Mouse (Mus musculus) intestine, embryonic 16.5 days (tissue): ENCODE measurements around the gene Cpne5. TPM values are rescaled to one million over a fixed set of nuclear protein-coding genes. Genes with fewer than 3 reads are reported as not detected.
"Not testable (repeated sequence)": the region's sequence is repeated elsewhere in the genome, so short reads cannot be mapped to it uniquely, and the experiment has no call there.

Experiments used
- ATAC-seq: fragments of 200-750 bp; cut with Nextera tagmentation; 2 replicates; pipeline ENCODE4 v1.8.0; 2017; ENCODE audit warnings: moderate TSS enrichment, moderate library complexity
- H3K27ac ChIP-seq: fragments of 300-500 bp; sonication (generic); 2 replicates; pipeline ENCODE4 v1.5.1; 2014; ENCODE audit warnings: mild to moderate bottlenecking, low read length
- H3K27me3 ChIP-seq: fragments of 300-500 bp; sonication (generic); replicated peaks from 2 replicates; pipeline ENCODE4 v1.6.1; 2014; ENCODE audit warnings: low read length, control low read depth, mixed read lengths; ENCODE audit not compliant: control insufficient read depth, insufficient read depth
- H3K36me3 ChIP-seq: fragments of 300-500 bp; sonication (generic); 2 replicates; pipeline ENCODE4 v1.6.1; 2014; ENCODE audit warnings: low read length, control low read depth; ENCODE audit not compliant: control insufficient read depth, insufficient read depth
- H3K4me1 ChIP-seq: fragments of 300-500 bp; sonication (generic); 2 replicates; pipeline ENCODE4 v1.6.1; 2014; ENCODE audit warnings: low read length, control low read depth, mixed read lengths; ENCODE audit not compliant: control insufficient read depth, insufficient read depth
- H3K4me2 ChIP-seq: fragments of 300-500 bp; sonication (generic); 2 replicates; pipeline ENCODE4 v1.6.1; 2014; ENCODE audit warnings: low read depth, low read length, control low read depth
- H3K4me3 ChIP-seq: fragments of 300-500 bp; sonication (generic); 2 replicates; pipeline ENCODE4 v1.5.1; 2014; ENCODE audit warnings: mild to moderate bottlenecking, low read length
- H3K9ac ChIP-seq: fragments of 300-500 bp; sonication (generic); 2 replicates; pipeline ENCODE4 v1.6.1; 2014; ENCODE audit warnings: low read depth, low read length
- H3K9me3 ChIP-seq: fragments of 300-500 bp; sonication (generic); 2 replicates; pipeline ENCODE4 v1.6.1; 2016; ENCODE audit warnings: low read length, control low read depth; ENCODE audit not compliant: control insufficient read depth
- WGBS: fragments of 180-500 bp; shearing (Covaris S2); extraction: QIAGEN DNeasy Blood & Tissue Kit; methylation state at CpG from one replicate; pipeline ENCODE4 v1.1.7; 2014; 5-methylcytosine and 5-hydroxymethylcytosine counted together
- polyA plus RNA-seq: library from polyadenylated mRNA; unstranded; fragments of >200 nt; fragmentation: Nextera tagmentation; extraction: Ambion mirVana; gene quantifications from 2 replicates; pipeline ENCODE4 v1.2.1, GENCODE M21; 2015

Cpne5 gene
- polyA plus RNA-seq, 1 experiment from 2014 or later, result 5.9 TPM

DNA sequence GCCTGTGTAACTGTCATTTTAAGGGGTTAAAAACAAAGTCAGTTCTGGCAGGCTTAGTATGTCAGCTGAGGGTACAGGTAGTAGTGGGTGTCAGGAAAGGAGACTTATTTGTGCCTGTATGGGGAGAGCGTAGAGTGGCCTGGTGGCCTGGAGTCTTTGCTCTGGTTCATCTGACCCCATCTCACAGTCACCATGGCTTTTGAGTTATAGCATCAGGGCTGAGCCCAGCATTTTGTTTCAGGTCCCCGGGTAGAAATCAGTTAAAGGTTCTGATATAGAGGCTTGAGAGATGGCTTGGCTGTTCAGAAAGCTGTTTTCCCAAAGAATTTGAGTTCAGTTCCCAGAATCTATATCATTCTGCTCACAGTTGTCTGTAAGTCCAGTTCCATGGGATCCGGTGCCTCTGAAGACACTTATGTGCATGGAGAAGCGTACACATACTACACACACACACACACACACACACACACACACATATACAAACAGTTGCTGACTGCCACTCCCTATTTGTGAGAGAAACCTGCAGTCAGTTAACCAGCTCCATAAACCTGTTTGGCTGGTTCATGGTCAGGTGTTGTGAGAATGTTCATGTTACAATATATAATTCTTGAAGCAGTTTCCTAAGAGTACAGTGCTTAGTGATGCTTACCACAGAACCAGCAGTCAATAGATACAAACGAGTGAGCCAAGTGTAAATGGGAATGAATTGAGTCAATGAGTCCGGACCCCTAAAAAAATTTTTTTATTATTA lies 30.1 kb upstream of the Cpne5 start:
- peaks cover 20% of the 10 kb centered on the region for H3K4me1 ChIP-seq
- peak overlapping the region; percentile 85 for H3K4me3 ChIP-seq
- peak overlapping the region; percentile 95 for H3K27ac ChIP-seq
- H3K27me3 ChIP-seq, result no peaks in the 10 kb centered on the region
- ATAC-seq, result peak; percentile 39
- no peaks in the 10 kb centered on the region for H3K9me3 ChIP-seq
- peak overlapping the region; percentile 72 for H3K4me2 ChIP-seq
- H3K9ac ChIP-seq, result peak overlapping the region; percentile 95
- WGBS, result 49% methylated on average over 6 of the region's 6 CpGs
- no peaks in the 10 kb centered on the region for H3K36me3 ChIP-seq

DNA sequence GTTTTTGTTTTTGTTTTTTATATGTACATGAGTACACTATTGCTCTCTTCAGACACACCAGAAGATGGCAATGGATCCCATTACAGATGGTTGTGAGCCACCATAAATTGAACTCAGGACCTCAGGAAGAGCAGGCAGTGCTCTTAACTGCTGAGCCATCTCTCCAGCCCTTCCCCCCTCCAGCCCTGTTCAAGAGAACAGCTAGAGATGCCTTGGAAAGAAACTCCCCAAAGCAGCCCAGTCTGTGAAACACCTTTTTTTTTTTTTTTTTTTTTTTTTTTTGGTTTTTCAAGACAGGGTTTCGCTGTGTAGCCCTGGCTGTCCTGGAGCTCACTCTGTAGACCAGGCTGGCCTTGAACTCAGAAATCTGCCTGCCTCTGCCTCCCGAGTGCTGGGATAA lies 29.1 kb upstream of the Cpne5 start:
- peaks cover 29% of the 10 kb centered on the region for H3K4me1 ChIP-seq
- ATAC-seq, H3K27me3 ChIP-seq, H3K9me3 ChIP-seq, H3K27ac ChIP-seq, H3K36me3 ChIP-seq, H3K4me3 ChIP-seq, H3K9ac ChIP-seq, H3K4me2 ChIP-seq: not testable (repeated sequence)
- 88% methylated on average over 2 of the region's 2 CpGs for WGBS

DNA sequence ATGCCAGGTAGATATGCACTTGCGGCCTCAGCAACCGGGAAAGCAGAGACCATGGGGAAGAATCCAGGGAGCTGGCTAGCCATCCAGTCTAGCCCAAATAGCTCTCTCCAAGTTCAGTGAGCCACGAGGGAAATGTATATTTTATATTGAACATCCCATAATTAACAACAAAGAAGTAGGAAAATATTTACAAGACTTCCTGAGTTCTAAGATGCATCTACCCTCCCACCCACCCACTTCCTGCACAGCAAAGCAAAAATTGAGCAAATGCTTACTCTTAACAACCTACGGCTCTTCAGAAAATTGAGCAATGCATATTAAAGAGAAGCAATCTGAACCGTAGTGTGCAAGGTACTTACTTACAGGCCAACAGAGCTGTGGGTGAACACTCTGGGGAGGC lies 26.8 kb upstream of the Cpne5 start:
- Histone ChIP-seq H3K27me3 (no peaks in the 10 kb centered on the region), H3K4me2 (peak overlapping the region; percentile 80), H3K27ac (peak overlapping the region; percentile 97), H3K9me3 (no peaks in the 10 kb centered on the region), H3K9ac (peak overlapping the region; percentile 87), H3K4me1 (peaks cover 33% of the 10 kb centered on the region), H3K36me3 (peaks cover 10% of the 10 kb centered on the region), H3K4me3 (peak overlapping the region; percentile 92; the same call in 1 of the 2 replicates)
- ATAC-seq, result no peak
- WGBS, result 74% methylated on average over 5 of the region's 5 CpGs

DNA sequence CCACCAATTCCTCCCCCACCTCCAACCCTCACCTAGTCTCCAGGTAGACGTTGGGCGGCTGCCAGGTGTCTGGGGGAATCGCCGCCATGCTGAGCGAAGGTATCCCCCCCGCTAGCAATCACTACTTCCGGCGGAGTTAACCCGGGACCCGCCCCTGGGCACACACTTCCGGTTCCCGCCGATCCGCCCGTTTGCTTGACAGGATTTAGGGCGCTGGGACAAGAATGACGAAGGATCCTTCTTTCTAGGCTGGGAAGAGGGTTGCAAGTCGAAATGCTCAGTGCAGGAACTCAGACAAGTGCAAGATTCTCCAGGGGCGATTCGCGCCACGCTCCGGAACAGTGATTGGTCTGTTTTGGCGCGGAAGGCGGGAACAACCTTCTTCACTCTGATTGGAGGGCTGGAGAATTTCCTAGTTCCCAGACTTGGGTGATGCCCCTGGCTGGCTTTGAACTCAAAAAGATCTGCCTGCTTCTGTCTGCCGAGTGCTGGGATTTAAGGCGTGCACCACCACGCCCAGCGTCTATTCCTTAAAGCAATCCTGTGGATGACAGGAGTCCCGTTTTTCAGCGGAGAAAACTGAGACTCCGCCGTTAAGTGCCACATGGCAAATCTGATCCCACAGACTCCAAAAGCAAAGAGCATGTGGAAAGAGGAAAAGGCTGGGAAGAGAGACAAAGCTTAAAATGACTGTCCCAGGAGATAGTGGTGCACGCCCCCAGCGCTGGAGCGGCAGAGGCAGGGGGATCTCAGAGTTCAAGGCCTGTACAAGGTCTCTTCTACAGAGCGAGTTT lies 26.1 kb upstream of the Cpne5 start, which contains the start of gene Ppil1:
Gene Ppil1 (minus strand): TSS at position 347 of the 794 bp plus-strand sequence.
- peak; percentile 69 for ATAC-seq
- H3K4me1 ChIP-seq, result peaks cover 33% of the 10 kb centered on the region
- H3K27me3 ChIP-seq, result no peaks in the 10 kb centered on the region
- H3K36me3 ChIP-seq, result peaks cover 10% of the 10 kb centered on the region
- H3K4me2 ChIP-seq, result peak within 1 kb of the TSS; percentile 80
- 7% methylated on average over 38 of the region's 38 CpGs for WGBS
- H3K9me3 ChIP-seq, result no peaks in the 10 kb centered on the region
- H3K4me3 ChIP-seq, result peak within 1 kb of the TSS; percentile 92
- H3K9ac ChIP-seq, result peak within 1 kb of the TSS; percentile 87
- peak within 1 kb of the TSS; percentile 97 for H3K27ac ChIP-seq

DNA sequence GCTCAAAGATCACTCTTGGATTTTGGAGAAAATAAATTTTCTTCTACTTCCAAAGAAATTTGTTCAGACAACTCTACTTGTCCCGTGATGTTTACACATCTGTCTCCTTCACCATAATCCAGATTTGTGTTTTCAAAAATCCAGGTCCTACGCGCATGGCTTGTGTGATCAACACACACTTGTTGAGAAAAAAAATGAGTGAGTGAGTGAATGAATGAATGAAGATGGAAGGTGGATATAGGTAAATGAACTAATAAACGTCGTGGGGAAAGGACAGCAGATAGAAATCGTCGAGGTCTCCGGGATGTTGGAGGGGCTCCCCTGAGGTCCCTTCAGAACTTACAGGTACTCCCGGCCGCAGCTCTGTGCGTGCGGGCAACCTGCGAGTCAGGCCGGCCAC lies 25.4 kb upstream of the Cpne5 start:
- peak overlapping the region; percentile 97 for H3K27ac ChIP-seq
- ATAC-seq, result peak; percentile 18
- peak overlapping the region; percentile 92 for H3K4me3 ChIP-seq
- WGBS, result under 1% methylated on average over 14 of the region's 14 CpGs
- H3K27me3 ChIP-seq, result no peaks in the 10 kb centered on the region
- H3K9ac ChIP-seq, result peak overlapping the region; percentile 87
- peaks cover 37% of the 10 kb centered on the region for H3K4me1 ChIP-seq
- peak overlapping the region; percentile 80 for H3K4me2 ChIP-seq
- H3K36me3 ChIP-seq, result peaks cover 13% of the 10 kb centered on the region
- H3K9me3 ChIP-seq, result no peaks in the 10 kb centered on the region

DNA sequence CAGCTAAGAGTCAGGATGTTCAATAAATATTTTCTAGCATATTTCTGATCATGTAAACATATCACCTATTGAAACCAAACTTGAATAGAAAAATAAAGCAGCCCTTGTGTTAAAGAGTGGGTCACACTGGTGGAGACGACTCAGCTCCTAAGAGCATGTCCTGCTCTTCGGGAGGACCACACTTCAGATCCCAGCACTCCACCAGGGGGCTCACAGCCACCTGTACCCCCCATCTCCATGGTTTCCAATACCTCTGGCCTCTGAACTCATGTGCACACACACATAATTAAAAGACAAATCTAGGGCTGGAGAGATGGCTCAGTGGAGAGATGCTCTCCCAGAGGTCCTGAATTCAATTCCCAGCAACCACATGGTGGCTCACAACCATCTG lies 24.3 kb upstream of the Cpne5 start:
- WGBS, result 33% methylated on average over 2 of the region's 2 CpGs
- no peaks in the 10 kb centered on the region for H3K27me3 ChIP-seq
- peaks cover 15% of the 10 kb centered on the region for H3K36me3 ChIP-seq
- no peak overlapping the region for H3K27ac ChIP-seq
- no peak for ATAC-seq
- H3K9me3 ChIP-seq, result no peaks in the 10 kb centered on the region
- H3K9ac ChIP-seq, result no peak overlapping the region
- H3K4me1 ChIP-seq, result peaks cover 35% of the 10 kb centered on the region
- H3K4me2 ChIP-seq, result peak overlapping the region; percentile 80
- H3K4me3 ChIP-seq, result peak overlapping the region; percentile 92

DNA sequence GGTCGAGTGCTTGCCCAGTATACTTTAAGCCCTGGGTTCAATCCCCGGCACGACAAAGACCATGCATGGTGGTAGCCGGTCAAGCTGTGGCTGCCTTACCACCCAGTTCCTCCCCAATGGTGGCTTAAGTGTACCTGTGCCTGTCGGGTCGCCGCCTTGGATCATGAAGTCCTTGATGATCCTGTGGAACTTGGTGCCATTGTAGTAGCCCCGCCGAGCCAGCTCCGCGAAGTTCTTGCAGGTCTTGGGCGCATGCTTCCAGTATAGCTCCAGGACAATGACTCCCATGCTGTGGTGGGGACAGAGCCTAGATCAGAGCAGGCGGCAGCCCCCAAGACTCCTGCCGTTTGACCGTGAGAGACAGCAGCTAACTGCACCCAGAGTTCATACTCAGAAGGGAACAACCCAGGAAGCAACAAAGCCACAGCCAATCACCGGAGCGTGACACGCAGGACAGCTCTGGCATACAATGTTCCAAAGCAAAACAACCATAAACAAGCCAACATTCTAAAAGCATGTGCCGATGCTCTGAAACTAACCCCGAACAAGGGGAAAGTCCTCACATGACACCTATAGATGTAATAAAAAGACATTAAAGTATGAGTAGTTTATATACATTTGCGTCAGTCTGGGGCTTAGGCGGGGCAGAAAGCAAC lies 23.8 kb upstream of the Cpne5 start:
- Histone ChIP-seq H3K9me3 (no peaks in the 10 kb centered on the region), H3K4me2 (peak overlapping the region; percentile 80), H3K4me1 (peaks cover 35% of the 10 kb centered on the region), H3K27ac (no peak overlapping the region), H3K27me3 (no peaks in the 10 kb centered on the region), H3K36me3 (peaks cover 15% of the 10 kb centered on the region), H3K9ac (peak overlapping the region; percentile 16; the same call in 1 of the 2 replicates), H3K4me3 (peak overlapping the region; percentile 92)
- WGBS, result 89% methylated on average over 22 of the region's 22 CpGs
- no peak for ATAC-seq

DNA sequence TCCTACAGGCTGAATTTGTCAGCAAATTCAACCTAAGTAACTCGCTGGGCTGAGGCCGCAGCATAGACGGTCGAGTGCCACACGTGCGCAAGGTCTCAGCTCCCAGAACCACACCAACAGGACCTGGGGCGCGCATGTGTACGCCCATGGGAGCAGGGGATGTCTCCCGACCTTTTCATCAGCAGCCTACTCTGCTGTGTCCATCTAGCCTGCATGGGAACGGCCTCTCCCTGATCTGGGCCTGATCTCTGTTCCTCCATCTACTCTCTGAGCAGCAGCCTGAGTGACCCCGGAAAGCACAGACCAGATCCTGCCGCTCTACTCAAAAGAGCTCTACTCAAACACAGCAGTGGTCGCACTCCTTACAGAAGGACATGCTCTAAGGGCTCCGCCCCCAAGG lies 22.5 kb upstream of the Cpne5 start:
- Histone ChIP-seq H3K9ac (peak overlapping the region; percentile 25; the same call in 1 of the 2 replicates), H3K4me3 (no peak overlapping the region), H3K9me3 (no peaks in the 10 kb centered on the region), H3K4me1 (peaks cover 35% of the 10 kb centered on the region), H3K27me3 (no peaks in the 10 kb centered on the region), H3K36me3 (peaks cover 15% of the 10 kb centered on the region), H3K27ac (no peak overlapping the region), H3K4me2 (no peak overlapping the region)
- 90% methylated on average over 15 of the region's 15 CpGs for WGBS
- no peak for ATAC-seq

DNA sequence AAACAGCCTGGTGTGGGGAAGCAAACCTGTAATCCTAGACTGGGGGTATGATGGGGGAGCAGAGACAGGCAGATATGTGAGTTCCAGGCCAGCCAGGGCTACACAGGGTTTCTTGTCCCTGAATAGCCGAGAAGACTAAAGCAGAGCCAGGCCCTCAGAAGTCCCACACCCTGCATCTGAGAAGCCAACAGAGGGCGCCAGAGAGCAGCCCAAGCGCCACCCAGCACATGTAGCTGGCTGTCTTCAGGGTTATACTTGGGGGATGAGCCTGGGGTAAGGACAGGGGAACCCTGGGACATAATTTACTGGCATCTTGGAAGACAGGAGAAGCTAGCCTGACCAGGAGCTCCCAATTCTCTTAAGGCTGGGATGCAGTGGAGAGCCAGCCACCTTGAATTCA lies 21.5 kb upstream of the Cpne5 start:
- ATAC-seq, result peak; percentile 31; the same call in 1 of the 2 replicates
- no peak overlapping the region for H3K9ac ChIP-seq

More for the DNA sequence above, 21.5 kb upstream of the Cpne5 start:
- Histone ChIP-seq H3K4me1 (peaks cover 34% of the 10 kb centered on the region), H3K27me3 (no peaks in the 10 kb centered on the region), H3K4me2 (no peak overlapping the region), H3K4me3 (no peak overlapping the region), H3K27ac (no peak overlapping the region), H3K36me3 (peaks cover 15% of the 10 kb centered on the region), H3K9me3 (no peaks in the 10 kb centered on the region)
- 4% methylated on average over 3 of the region's 3 CpGs for WGBS
